ENCODE assay signal across 12 mouse cellular contexts in the genomic region with DNA sequence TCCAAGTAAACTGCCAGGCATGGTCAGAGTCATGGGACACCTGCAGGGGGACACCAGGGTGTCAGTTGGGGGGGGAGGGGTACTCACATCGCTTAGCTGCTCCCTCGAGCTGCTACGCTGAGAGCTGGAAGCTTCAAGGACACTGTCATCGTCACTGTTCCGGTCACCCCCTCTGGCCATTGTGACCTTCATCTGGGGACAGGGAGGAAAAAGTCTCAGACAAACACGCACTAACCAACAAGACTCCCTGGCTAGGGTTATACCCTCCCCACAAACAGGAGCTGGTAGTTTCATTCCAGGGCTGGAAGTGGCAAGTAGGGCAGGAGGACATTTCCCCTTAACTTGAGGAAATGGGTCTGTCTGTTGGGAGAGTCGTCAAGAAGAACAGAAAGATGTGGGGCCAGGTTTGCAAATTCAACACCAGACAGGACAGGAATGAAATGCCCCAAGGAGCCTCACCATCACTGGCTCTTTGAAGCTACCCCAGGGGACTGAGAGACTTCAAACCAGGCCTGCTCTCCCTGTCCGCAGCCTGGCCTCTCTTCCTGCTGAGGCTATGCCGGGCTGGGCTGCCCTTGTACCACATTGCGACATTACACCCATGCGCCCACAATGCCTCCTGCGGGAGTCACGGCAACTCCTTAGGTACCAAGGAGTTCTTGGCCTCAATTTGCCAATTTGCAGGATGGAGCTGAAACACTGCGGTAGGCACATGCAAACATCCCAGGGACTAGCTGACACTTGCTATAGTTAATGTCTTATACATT. TPM values are rescaled to one million over a fixed set of nuclear protein-coding genes. Genes with fewer than 3 reads are reported as not detected.
DNase-seq lines count a peak whose midpoint lies in the region; ATAC-seq and TF ChIP-seq lines count a peak whose summit lies in the region.
"Had no signal": no experiment of that assay in that cellular context is flagged by ENCODE, and none has a peak within 500 bp of the region (broad histone marks: within the 10 kb centered on the region; RNA-seq: fewer than 3 reads in every experiment).

No protein-coding gene starts in this region.

- peak overlapping the region; percentile 23; the same call in 1 of the 2 replicates for H3K9ac ChIP-seq in heart, postnatal 0 days (replicated peaks; ENCODE audit: low read depth, low read length)
- peak overlapping the region; percentile 14; the same call in 1 of the 2 replicates for H3K9ac ChIP-seq in forebrain, embryonic 13.5 days
- no peak overlapping the region for H3K9ac ChIP-seq in hindbrain, postnatal 0 days (replicated peaks; ENCODE audit: low read length)
- H3K9ac ChIP-seq: embryonic facial prominence, embryonic 12.5 days; limb, embryonic 13.5 days; lung, embryonic 15.5 days had no signal

- no peak for TF ChIP-seq CTCF in heart, postnatal 0 days (IDR thresholded peaks at IDR 0.05; ENCODE audit: low read depth)
- no peak for TF ChIP-seq CTCF in hindbrain, postnatal 0 days (IDR thresholded peaks at IDR 0.05; ENCODE audit: low read depth)

- H3K4me3 ChIP-seq in heart, postnatal 0 days (ENCODE audit: low read depth, low read length): no peak overlapping the region
- no peak overlapping the region for H3K4me3 ChIP-seq in forebrain, embryonic 13.5 days
- no peak overlapping the region for H3K4me3 ChIP-seq in hindbrain, postnatal 0 days (ENCODE audit: low read length)
- H3K4me3 ChIP-seq: embryonic facial prominence, embryonic 12.5 days; limb, embryonic 13.5 days; lung, embryonic 15.5 days had no signal

- H3K27me3 ChIP-seq in heart, postnatal 0 days (ENCODE audit: control insufficient read depth, insufficient read depth, low read length): no peaks in the 10 kb centered on the region
- H3K27me3 ChIP-seq in forebrain, embryonic 13.5 days: no peaks in the 10 kb centered on the region
- no peaks in the 10 kb centered on the region for H3K27me3 ChIP-seq in hindbrain, postnatal 0 days (ENCODE audit: insufficient read depth, low read length)
- H3K27me3 ChIP-seq: embryonic facial prominence, embryonic 12.5 days; limb, embryonic 13.5 days; lung, embryonic 15.5 days had no signal

- H3K4me1 ChIP-seq in heart, postnatal 0 days (ENCODE audit: control insufficient read depth, insufficient read depth): peaks cover 25% of the 10 kb centered on the region
- H3K4me1 ChIP-seq in forebrain, embryonic 13.5 days: peaks cover 71% of the 10 kb centered on the region
- peaks cover 27% of the 10 kb centered on the region; the same call in 1 of the 2 replicates for H3K4me1 ChIP-seq in hindbrain, postnatal 0 days (ENCODE audit: insufficient read depth, low read length)
- H3K4me1 ChIP-seq: lung, embryonic 15.5 days had no signal

- H3K4me2 ChIP-seq in heart, postnatal 0 days (ENCODE audit: low read depth, low read length): no peak overlapping the region
- H3K4me2 ChIP-seq in forebrain, embryonic 13.5 days: peak overlapping the region; percentile 30; the same call in 1 of the 2 replicates
- no peak overlapping the region for H3K4me2 ChIP-seq in hindbrain, postnatal 0 days (ENCODE audit: low read depth, low read length)
- H3K4me2 ChIP-seq: embryonic facial prominence, embryonic 12.5 days; limb, embryonic 13.5 days; lung, embryonic 15.5 days had no signal

- DNase-seq in heart, postnatal 0 days (ENCODE audit: low spot score): peak; percentile 50
- no peak for DNase-seq in heart, adult 11 months
- DNase-seq in adrenal gland, adult 8-10 months: peak; percentile 65
- DNase-seq in hindbrain, postnatal 0 days (ENCODE audit: low spot score): no peak
- no peak for DNase-seq in spleen, postnatal 14 days (ENCODE audit: low spot score in 2 of 2)
- no peak for DNase-seq in thymus, adult 18-20 months
- DNase-seq: kidney, adult 9 months had no signal

- H3K27ac ChIP-seq in heart, postnatal 0 days (ENCODE audit: low read depth): peak overlapping the region; percentile 43; the same call in 1 of the 2 replicates
- H3K27ac ChIP-seq in forebrain, embryonic 13.5 days: peak overlapping the region; percentile 97
- peak overlapping the region; percentile 37; the same call in 1 of the 2 replicates for H3K27ac ChIP-seq in hindbrain, postnatal 0 days
- H3K27ac ChIP-seq: embryonic facial prominence, embryonic 12.5 days; limb, embryonic 13.5 days; lung, embryonic 15.5 days had no signal

- WGBS in heart, postnatal 0 days: 54% methylated on average over 14 of the region's 14 CpGs
- WGBS in forebrain, embryonic 13.5 days: 55% methylated on average over 14 of the region's 14 CpGs
- 59% methylated on average over 14 of the region's 14 CpGs for WGBS in hindbrain, postnatal 0 days

- H3K36me3 ChIP-seq in heart, postnatal 0 days (replicated peaks; ENCODE audit: control insufficient read depth, insufficient read depth, low read length): peaks cover 14% of the 10 kb centered on the region; the same call in 1 of the 2 replicates
- no peaks in the 10 kb centered on the region for H3K36me3 ChIP-seq in forebrain, embryonic 13.5 days (ENCODE audit: poor library complexity, severe bottlenecking)
- no peaks in the 10 kb centered on the region for H3K36me3 ChIP-seq in hindbrain, postnatal 0 days (ENCODE audit: insufficient read depth, low read length)
- H3K36me3 ChIP-seq: limb, embryonic 13.5 days had no signal

- ATAC-seq in heart, postnatal 0 days (ENCODE audit: insufficient read depth, low read depth): peak; percentile 28; the same call in 1 of the 2 replicates
- ATAC-seq in forebrain, embryonic 13.5 days: no peak
- ATAC-seq in hindbrain, postnatal 0 days: no peak
- ATAC-seq in activated CD4-positive, CD25-positive, alpha-beta regulatory T cell, adult 4 months: no peak

- H3K9me3 ChIP-seq in heart, postnatal 0 days (replicated peaks; ENCODE audit: control insufficient read depth, low read length): no peaks in the 10 kb centered on the region
- H3K9me3 ChIP-seq in forebrain, embryonic 13.5 days (replicated peaks): no peaks in the 10 kb centered on the region
- H3K9me3 ChIP-seq in hindbrain, postnatal 0 days (ENCODE audit: low read length): no peaks in the 10 kb centered on the region
- H3K9me3 ChIP-seq: embryonic facial prominence, embryonic 12.5 days; limb, embryonic 13.5 days; lung, embryonic 15.5 days had no signal

- TF ChIP-seq EP300 in heart, postnatal 0 days (IDR thresholded peaks at IDR 0.05; ENCODE audit: low read depth): no peak

RNA-seq across cellular contexts. Expression of gene Fbrsl1, which starts 30.4 kb away (rescaled TPM):
- 19.2 and 37.0 TPM in 2 replicates for total RNA-seq in heart, postnatal 0 days (2014; rRNA removed; ENCODE audit: low replicate concordance)
- 6.8 and 7.6 TPM in 2 replicates for polyA plus RNA-seq in heart, postnatal 0 days (2015; fragmentation: Nextera tagmentation; extraction: Ambion mirVana)
- 10 to 100 TPM; 62.7 to 87.3 (median 75.5) TPM for total RNA-seq in adrenal gland, adult 8-10 months (2022)
- 22.8 and 23.3 TPM in 2 replicates for polyA plus RNA-seq in forebrain, embryonic 13.5 days (2015; fragmentation: Nextera tagmentation; extraction: Ambion mirVana)
- total RNA-seq in hindbrain, postnatal 0 days (2014; rRNA removed): 38.0 and 41.1 TPM in 2 replicates
- 15.4 and 18.8 TPM in 2 replicates for polyA plus RNA-seq in hindbrain, postnatal 0 days (2015; fragmentation: Nextera tagmentation; extraction: Ambion mirVana)
- polyA plus RNA-seq in activated CD4-positive, CD25-positive, alpha-beta regulatory T cell, adult 4 months (2017; shearing (Covaris generic)): 1 to 10 TPM; 5.1 to 5.8 TPM

Comparison
In these comparisons a context has a peak if more than half of its experiments do, and no peak if none do; other contexts are left out.
1. DNase-seq: peak in heart, postnatal 0 days (single experiment) and adrenal gland, adult 8-10 months (single experiment); none in heart, adult 11 months (single experiment), hindbrain, postnatal 0 days (single experiment), spleen, postnatal 14 days (0 of 2) and thymus, adult 18-20 months (0 of 2).
2. H3K27ac ChIP-seq: peak in every context shown above with its lines; median percentile 97 in forebrain, embryonic 13.5 days; 43 in heart, postnatal 0 days; 37 in hindbrain, postnatal 0 days.